Mouse (Mus musculus) hindbrain, postnatal 0 days (tissue): ENCODE measurements around the gene Prdm12. TPM values are rescaled to one million over a fixed set of nuclear protein-coding genes. Genes with fewer than 3 reads are reported as not detected.

Experiments
- ATAC-seq: fragments of 200-750 bp; cut with Nextera tagmentation; 2 replicates; pipeline ENCODE4 v1.8.0; 2017; ENCODE audit warnings: mild to moderate bottlenecking, moderate TSS enrichment, moderate library complexity
- DNase-seq: peaks from one replicate; pipeline ENCODE4 v3.0.0-alpha.2; 2015; ENCODE audit warnings: low spot score
- H3K27ac ChIP-seq: fragments of 300-500 bp; sonication (generic); 2 replicates; pipeline ENCODE4 v1.5.1; 2014; ENCODE audit warnings: mild to moderate bottlenecking
- H3K27me3 ChIP-seq: fragments of 300-500 bp; sonication (generic); 2 replicates; pipeline ENCODE4 v1.6.1; 2014; ENCODE audit warnings: low read length, mixed read lengths; ENCODE audit not compliant: insufficient read depth
- H3K36me3 ChIP-seq: fragments of 300-500 bp; sonication (generic); 2 replicates; pipeline ENCODE4 v1.6.1; 2014; ENCODE audit warnings: low read length, mixed read lengths; ENCODE audit not compliant: insufficient read depth
- H3K4me1 ChIP-seq: fragments of 300-500 bp; sonication (generic); 2 replicates; pipeline ENCODE4 v1.6.1; 2014; ENCODE audit warnings: antibody characterized with exemption, low read length, mixed read lengths; ENCODE audit not compliant: insufficient read depth
- H3K4me2 ChIP-seq: fragments of 300-500 bp; sonication (generic); 2 replicates; pipeline ENCODE4 v1.6.1; 2014; ENCODE audit warnings: low read depth, mild to moderate bottlenecking, low read length, moderate library complexity, mixed read lengths
- H3K4me3 ChIP-seq: fragments of 300-500 bp; sonication (generic); 2 replicates; pipeline ENCODE4 v1.5.1; 2014; ENCODE audit warnings: low read length
- H3K9ac ChIP-seq: fragments of 300-500 bp; sonication (generic); replicated peaks from 2 replicates; pipeline ENCODE4 v1.6.1; 2014; ENCODE audit warnings: mild to moderate bottlenecking, low read length, moderate library complexity, mixed read lengths
- H3K9me3 ChIP-seq: fragments of 300-500 bp; sonication (generic); 2 replicates; pipeline ENCODE4 v1.6.1; 2016; ENCODE audit warnings: low read length, mixed read lengths
- CTCF ChIP-seq: IDR thresholded peaks from 2 replicates; pipeline ENCODE4 v1.5.1; 2016; ENCODE audit warnings: antibody characterized with exemption, control low read depth, low read depth
- WGBS: fragments of 180-500 bp; shearing (Covaris S2); extraction: QIAGEN DNeasy Blood & Tissue Kit; methylation state at CpG from one replicate; pipeline ENCODE4 v1.1.7; 2014; 5-methylcytosine and 5-hydroxymethylcytosine counted together
- polyA plus RNA-seq: library from polyadenylated mRNA; unstranded; fragments of >200 nt; fragmentation: Nextera tagmentation; extraction: Ambion mirVana; gene quantifications from 2 replicates; pipeline ENCODE4 v1.2.1, GENCODE M21; 2015
- total RNA-seq: library from RNA; depleted of rRNA; stranded (reverse); fragments of >200 nt; gene quantifications from 2 replicates; pipeline ENCODE4 v1.2.3, GENCODE M21; 2014

Prdm12 gene
- total and polyA plus RNA-seq, 2 experiments from 2014 or later = 0.24 TPM; not detected in 1

DNA sequence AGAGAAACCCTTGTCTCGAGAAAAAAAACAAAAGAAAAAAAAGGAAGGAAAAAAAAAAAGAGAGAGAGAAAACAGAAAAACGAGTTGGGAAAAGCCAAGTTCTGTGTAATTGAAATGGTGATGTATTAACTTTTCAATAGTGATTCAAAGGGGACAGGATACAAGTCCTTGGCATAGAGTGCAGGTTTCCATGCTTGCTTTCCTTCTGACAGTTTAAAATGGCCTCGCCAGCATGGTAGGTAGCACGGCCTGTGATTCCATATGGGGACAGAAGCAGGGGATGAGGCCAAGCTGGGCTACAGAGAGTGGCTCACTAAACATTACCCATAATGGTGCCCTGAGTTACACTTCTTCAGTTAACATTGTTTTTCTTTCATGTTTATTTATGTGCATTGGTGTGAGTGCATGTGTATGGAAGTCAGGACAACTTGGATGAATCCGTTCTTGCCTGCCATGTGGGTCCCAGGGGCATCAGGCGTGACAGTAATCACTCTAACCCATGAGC is 41.9 kb downstream of the Prdm12 start:
- Histone ChIP-seq H3K4me2 (no peak overlapping the region), H3K27me3 (no peaks in the 10 kb centered on the region), H3K4me3 (no peak overlapping the region), H3K9me3 (no peaks in the 10 kb centered on the region), H3K4me1 (no peaks in the 10 kb centered on the region), H3K27ac (no peak overlapping the region), H3K9ac (no peak overlapping the region), H3K36me3 (peaks cover 24% of the 10 kb centered on the region)
- TF ChIP-seq CTCF = no peak
- ATAC-seq = no peak
- no peak for DNase-seq
- WGBS = 83% methylated on average over 6 of the region's 6 CpGs

- DNase-seq = peak; percentile 89
- ATAC-seq = no peak
- H3K36me3 ChIP-seq = peaks cover 15% of the 10 kb centered on the region
- H3K4me3 ChIP-seq = no peak overlapping the region
- no peaks in the 10 kb centered on the region for H3K27me3 ChIP-seq
- H3K9me3 ChIP-seq = no peaks in the 10 kb centered on the region
- H3K27ac ChIP-seq = no peak overlapping the region
- H3K9ac ChIP-seq = no peak overlapping the region
- peak; percentile 82 for TF ChIP-seq CTCF
- no peak overlapping the region for H3K4me2 ChIP-seq
- 11% methylated on average over 2 of the region's 2 CpGs for WGBS
- H3K4me1 ChIP-seq = no peaks in the 10 kb centered on the region
Measured at GRCm38 (mm10) chr2:31683666-31684065, 43.8 kb downstream of the Prdm12 start.

DNA sequence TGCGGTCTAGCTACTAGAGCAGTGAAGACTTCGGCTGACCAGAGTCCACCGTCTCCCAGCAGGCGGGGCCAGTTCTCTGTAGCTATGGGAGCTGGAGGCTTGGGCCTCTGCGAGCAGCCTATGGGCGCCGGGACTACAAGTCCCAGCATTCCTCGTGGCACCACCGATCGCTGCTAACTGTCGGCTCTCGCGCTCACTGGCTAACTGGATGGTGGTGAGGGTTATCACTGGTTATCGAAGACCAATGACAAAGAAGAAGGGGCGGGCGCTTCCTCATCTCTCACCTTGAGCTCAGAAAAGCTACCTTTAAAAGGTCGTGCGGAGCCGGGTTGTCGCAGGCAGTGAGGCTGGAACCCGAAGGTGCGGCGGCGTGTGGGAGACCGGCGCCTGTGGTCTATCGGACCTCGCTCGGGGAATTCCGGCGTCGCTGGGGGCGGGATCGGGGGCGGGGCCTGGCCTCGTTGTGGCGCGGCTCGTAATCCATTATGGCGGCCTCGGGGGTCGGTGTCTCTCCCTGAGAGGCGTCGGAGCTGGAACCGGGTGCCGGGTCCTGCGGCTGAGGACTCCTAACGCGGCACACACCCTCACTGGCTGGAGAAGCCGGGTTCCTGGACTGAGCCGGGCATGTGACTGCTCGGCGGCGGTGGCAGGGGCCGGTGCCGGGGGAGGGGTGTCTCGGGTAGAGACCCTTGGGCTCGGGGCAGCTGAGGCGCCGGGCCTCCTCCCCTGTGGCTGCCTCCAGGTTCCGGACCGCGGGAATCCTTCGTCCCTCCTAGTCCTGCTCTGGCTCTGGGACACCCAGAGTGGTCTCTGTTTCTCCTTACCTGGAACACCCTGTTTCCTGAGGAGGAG is 48.5 kb downstream of the Prdm12 start, which contains the start of gene Abl1:
Gene Abl1, plus strand, starts transcription at position 303 of the 852 bp plus-strand sequence.
- Histone ChIP-seq H3K9me3 (no peaks in the 10 kb centered on the region), H3K27me3 (no peaks in the 10 kb centered on the region), H3K27ac (peak within 1 kb of the TSS; percentile 91), H3K4me2 (peak within 1 kb of the TSS; percentile 94), H3K4me1 (peaks cover 15% of the 10 kb centered on the region), H3K36me3 (no peaks in the 10 kb centered on the region), H3K9ac (peak within 1 kb of the TSS; percentile 87), H3K4me3 (peak within 1 kb of the TSS; percentile 97)
- 1% methylated on average over 54 of the region's 64 CpGs for WGBS
- DNase-seq (peak; percentile 98), ATAC-seq (peak; percentile 100)
- TF ChIP-seq CTCF = peak; percentile 51

DNA sequence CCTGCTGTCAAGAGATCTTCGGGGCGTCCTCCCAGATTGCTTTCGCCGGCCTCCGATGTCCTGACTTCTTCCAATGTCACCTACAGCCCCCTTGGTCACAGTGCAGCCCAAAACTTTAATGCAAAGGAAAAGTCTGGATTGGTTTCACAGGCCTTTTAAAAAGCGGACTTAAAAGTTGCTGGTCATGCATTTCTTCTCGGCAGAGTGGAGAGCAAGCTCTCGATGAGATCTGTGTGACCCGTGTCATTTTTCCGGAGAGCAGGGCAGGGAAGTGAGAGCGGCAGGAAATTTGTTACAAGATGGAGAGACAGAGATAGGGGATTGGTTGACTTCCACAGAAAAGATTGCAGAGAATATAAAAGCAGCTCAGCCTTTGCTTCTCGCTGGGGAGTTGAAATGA is 49.2 kb downstream of the Prdm12 start:
- WGBS = under 1% methylated on average over 12 of the region's 12 CpGs
- Histone ChIP-seq H3K36me3 (no peaks in the 10 kb centered on the region), H3K27me3 (no peaks in the 10 kb centered on the region), H3K4me2 (peak overlapping the region; percentile 94), H3K27ac (peak overlapping the region; percentile 91), H3K9ac (peak overlapping the region; percentile 87), H3K9me3 (no peaks in the 10 kb centered on the region), H3K4me1 (peaks cover 15% of the 10 kb centered on the region), H3K4me3 (peak overlapping the region; percentile 97)
- ATAC-seq (no peak), DNase-seq (no peak)
- TF ChIP-seq CTCF = no peak

- ATAC-seq = no peak
- no peaks in the 10 kb centered on the region for H3K9me3 ChIP-seq
- H3K27me3 ChIP-seq = no peaks in the 10 kb centered on the region
- no peak overlapping the region for H3K27ac ChIP-seq
- 60% methylated on average over 3 of the region's 3 CpGs for WGBS
- H3K4me3 ChIP-seq = peak overlapping the region; percentile 97
- no peak overlapping the region; the same call in 1 of the 2 replicates for H3K9ac ChIP-seq
- TF ChIP-seq CTCF = no peak
- H3K36me3 ChIP-seq = no peaks in the 10 kb centered on the region
- DNase-seq = no peak
- peak overlapping the region; percentile 94 for H3K4me2 ChIP-seq
- peaks cover 15% of the 10 kb centered on the region for H3K4me1 ChIP-seq
Measured at GRCm38 (mm10) chr2:31690063-31690462, 50.2 kb downstream of the Prdm12 start.

GRCm38 (mm10) chr2:31698209-31698608 is 58.4 kb downstream of the Prdm12 start:
- ATAC-seq (no peak), DNase-seq (no peak)
- H3K9ac ChIP-seq = no peak overlapping the region
- H3K27ac ChIP-seq = no peak overlapping the region
- peaks cover 9% of the 10 kb centered on the region; the same call in 1 of the 2 replicates for H3K36me3 ChIP-seq
- no peaks in the 10 kb centered on the region for H3K9me3 ChIP-seq
- TF ChIP-seq CTCF = peak; percentile 59
- H3K27me3 ChIP-seq = no peaks in the 10 kb centered on the region
- no peak overlapping the region for H3K4me3 ChIP-seq
- no peak overlapping the region for H3K4me2 ChIP-seq
- H3K4me1 ChIP-seq = no peaks in the 10 kb centered on the region
